22 mouse cellular contexts compared by ENCODE assay signal in the genomic region with DNA sequence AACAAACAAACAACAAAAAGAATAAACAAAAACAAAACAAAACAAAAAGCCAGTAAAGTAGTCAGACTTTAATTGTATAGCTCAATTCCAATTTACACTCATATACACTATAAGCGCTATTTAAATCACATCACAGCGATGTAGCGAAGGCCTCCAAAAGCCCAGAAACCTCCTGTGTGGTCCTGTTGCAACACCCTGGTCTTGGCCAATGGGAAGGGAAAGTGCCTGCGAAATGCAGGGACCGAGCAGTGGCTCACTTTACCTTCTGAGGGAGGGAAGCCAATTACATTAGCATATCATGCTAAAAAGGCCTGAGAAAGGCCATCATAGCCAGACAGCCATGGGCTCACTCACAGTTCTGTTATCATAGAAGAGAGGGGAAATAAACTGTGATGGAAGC. TPM values are rescaled to one million over a fixed set of nuclear protein-coding genes. Genes with fewer than 3 reads are reported as not detected.
DNase-seq lines count a peak whose midpoint lies in the region; ATAC-seq and TF ChIP-seq lines count a peak whose summit lies in the region.
"Had no signal": no experiment of that assay in that cellular context is flagged by ENCODE, and none has a peak within 500 bp of the region (broad histone marks: within the 10 kb centered on the region; RNA-seq: fewer than 3 reads in every experiment).

No protein-coding gene starts in this region.

- ATAC-seq in forebrain, embryonic 12.5 days (ENCODE audit: low FRiP score) = peak; percentile 46; the same call in 1 of the 2 replicates
- ATAC-seq in forebrain, embryonic 16.5 days = no peak
- peak; percentile 67; the same call in 1 of the 2 replicates for ATAC-seq in lung, embryonic 14.5 days (ENCODE audit: insufficient read depth)
- ATAC-seq in midbrain, embryonic 12.5 days (ENCODE audit: low FRiP score, low read depth) = peak; percentile 50
- ATAC-seq in midbrain, embryonic 14.5 days (ENCODE audit: low FRiP score, low TSS enrichment) = no peak
- peak; percentile 76 for ATAC-seq in granulocyte monocyte progenitor cell, adult 5-6 weeks (replicated peaks; ENCODE audit: poor library complexity, severe bottlenecking)

- H3K9me3 ChIP-seq in forebrain, embryonic 12.5 days = no peaks in the 10 kb centered on the region
- no peaks in the 10 kb centered on the region for H3K9me3 ChIP-seq in forebrain, embryonic 16.5 days (ENCODE audit: control insufficient read depth, low read length)
- H3K9me3 ChIP-seq in lung, embryonic 14.5 days (ENCODE audit: low read depth, low read length) = no peaks in the 10 kb centered on the region
- H3K9me3 ChIP-seq in midbrain, embryonic 12.5 days = no peaks in the 10 kb centered on the region
- H3K9me3 ChIP-seq in midbrain, embryonic 14.5 days (ENCODE audit: control insufficient read depth, low read length) = no peaks in the 10 kb centered on the region
- no peaks in the 10 kb centered on the region for H3K9me3 ChIP-seq in hindbrain, embryonic 10.5 days
- H3K9me3 ChIP-seq: embryonic facial prominence, embryonic 13.5 days; heart, embryonic 15.5 days had no signal

- 68% methylated on average over 5 of the region's 5 CpGs for WGBS in forebrain, embryonic 12.5 days
- WGBS in forebrain, embryonic 16.5 days = 64% methylated on average over 5 of the region's 5 CpGs
- WGBS in lung, embryonic 14.5 days = 56% methylated on average over 5 of the region's 5 CpGs
- 71% methylated on average over 5 of the region's 5 CpGs for WGBS in lung, adult 2 months
- 71% methylated on average over 5 of the region's 5 CpGs for WGBS in midbrain, embryonic 12.5 days
- WGBS in midbrain, embryonic 14.5 days = 74% methylated on average over 5 of the region's 5 CpGs
- 79% methylated on average over 5 of the region's 5 CpGs for WGBS in hindbrain, embryonic 10.5 days

- H3K4me2 ChIP-seq in forebrain, embryonic 12.5 days = no peak overlapping the region
- H3K4me2 ChIP-seq in forebrain, embryonic 16.5 days (ENCODE audit: low read length) = no peak overlapping the region
- no peak overlapping the region for H3K4me2 ChIP-seq in lung, embryonic 14.5 days
- H3K4me2 ChIP-seq in midbrain, embryonic 12.5 days (replicated peaks) = no peak overlapping the region
- H3K4me2 ChIP-seq in midbrain, embryonic 14.5 days (ENCODE audit: low read length) = no peak overlapping the region
- H3K4me2 ChIP-seq: embryonic facial prominence, embryonic 13.5 days; heart, embryonic 11.5 days; heart, embryonic 15.5 days; hindbrain, embryonic 14.5 days had no signal

- no peak for TF ChIP-seq CTCF in lung, embryonic 14.5 days (IDR thresholded peaks at IDR 0.05; ENCODE audit: low read depth)
- TF ChIP-seq CTCF in lung, adult 2 months (IDR thresholded peaks at IDR 0.05; ENCODE audit: insufficient read depth, low read length) = no peak

- TF ChIP-seq POLR2A in lung, adult 2 months (IDR thresholded peaks at IDR 0.05; ENCODE audit: borderline replicate concordance, extremely low read depth, low read depth, low read length) = no peak

- DNase-seq in lung, embryonic 14.5 days = peak; percentile 68
- no peak for DNase-seq in lung, adult 2 months
- DNase-seq in midbrain, embryonic 14.5 days = no peak
- DNase-seq in hindbrain, embryonic 10.5 days (ENCODE audit: low spot score) = no peak
- DNase-seq: adrenal gland, postnatal 10 days; cerebellum, adult 11-12 months; cerebellum, adult 9-11 months; cerebellum, postnatal 36 days; gastrocnemius, postnatal 10 days; heart, adult 2 months; heart, postnatal 14 days had no signal

- no peaks in the 10 kb centered on the region for H3K36me3 ChIP-seq in forebrain, embryonic 12.5 days (replicated peaks)
- H3K36me3 ChIP-seq in forebrain, embryonic 16.5 days (ENCODE audit: control insufficient read depth, insufficient read depth) = no peaks in the 10 kb centered on the region
- H3K36me3 ChIP-seq in lung, embryonic 14.5 days (ENCODE audit: insufficient read depth) = no peaks in the 10 kb centered on the region
- no peaks in the 10 kb centered on the region for H3K36me3 ChIP-seq in midbrain, embryonic 12.5 days
- H3K36me3 ChIP-seq in midbrain, embryonic 14.5 days (ENCODE audit: control insufficient read depth, insufficient read depth, low read length) = no peaks in the 10 kb centered on the region
- no peaks in the 10 kb centered on the region for H3K36me3 ChIP-seq in hindbrain, embryonic 10.5 days
- H3K36me3 ChIP-seq: embryonic facial prominence, embryonic 13.5 days; heart, embryonic 15.5 days had no signal

- H3K27ac ChIP-seq in forebrain, embryonic 12.5 days = no peak overlapping the region
- H3K27ac ChIP-seq in forebrain, embryonic 16.5 days (ENCODE audit: low read length) = no peak overlapping the region
- H3K27ac ChIP-seq in lung, embryonic 14.5 days (ENCODE audit: low read depth) = no peak overlapping the region
- no peak overlapping the region for H3K27ac ChIP-seq in midbrain, embryonic 12.5 days (replicated peaks)
- no peak overlapping the region for H3K27ac ChIP-seq in midbrain, embryonic 14.5 days (replicated peaks; ENCODE audit: low read depth, low read length)
- H3K27ac ChIP-seq in hindbrain, embryonic 10.5 days = no peak overlapping the region
- H3K27ac ChIP-seq: embryonic facial prominence, embryonic 13.5 days; heart, adult 2 months; heart, embryonic 15.5 days; hindbrain, embryonic 14.5 days had no signal

- H3K4me1 ChIP-seq in forebrain, embryonic 12.5 days = peaks cover 14% of the 10 kb centered on the region
- H3K4me1 ChIP-seq in forebrain, embryonic 16.5 days (replicated peaks; ENCODE audit: control insufficient read depth, insufficient read depth, low read length) = no peaks in the 10 kb centered on the region; the same call in 1 of the 2 replicates
- no peaks in the 10 kb centered on the region for H3K4me1 ChIP-seq in lung, embryonic 14.5 days (ENCODE audit: insufficient read depth)
- H3K4me1 ChIP-seq in lung, adult 2 months (ENCODE audit: control insufficient read depth, insufficient read depth, low read length) = no peaks in the 10 kb centered on the region
- H3K4me1 ChIP-seq in midbrain, embryonic 12.5 days = 0 out of 2 replicates have a peak, but pooled peaks cover 10% of the 10 kb centered on the region
- no peaks in the 10 kb centered on the region for H3K4me1 ChIP-seq in midbrain, embryonic 14.5 days (ENCODE audit: control insufficient read depth, insufficient read depth, low read length)
- peaks cover 25% of the 10 kb centered on the region for H3K4me1 ChIP-seq in hindbrain, embryonic 10.5 days (replicated peaks)

- H3K4me3 ChIP-seq in forebrain, embryonic 12.5 days (replicated peaks) = no peak overlapping the region
- no peak overlapping the region for H3K4me3 ChIP-seq in forebrain, embryonic 16.5 days (replicated peaks; ENCODE audit: low read length)
- no peak overlapping the region for H3K4me3 ChIP-seq in lung, embryonic 14.5 days (ENCODE audit: low read depth, low read length)
- H3K4me3 ChIP-seq in lung, adult 2 months (replicated peaks; ENCODE audit: extremely low read depth, low read depth, low read length) = no peak overlapping the region
- no peak overlapping the region for H3K4me3 ChIP-seq in midbrain, embryonic 12.5 days
- H3K4me3 ChIP-seq in midbrain, embryonic 14.5 days (replicated peaks; ENCODE audit: low read depth, low read length) = no peak overlapping the region
- no peak overlapping the region for H3K4me3 ChIP-seq in hindbrain, embryonic 10.5 days
- H3K4me3 ChIP-seq: embryonic facial prominence, embryonic 13.5 days; heart, adult 2 months; heart, embryonic 15.5 days had no signal

- no peaks in the 10 kb centered on the region for H3K27me3 ChIP-seq in forebrain, embryonic 12.5 days
- no peaks in the 10 kb centered on the region for H3K27me3 ChIP-seq in forebrain, embryonic 16.5 days (replicated peaks; ENCODE audit: control insufficient read depth, insufficient read depth, low read length)
- no peaks in the 10 kb centered on the region for H3K27me3 ChIP-seq in lung, embryonic 14.5 days (ENCODE audit: insufficient read depth, low read length)
- no peaks in the 10 kb centered on the region for H3K27me3 ChIP-seq in midbrain, embryonic 12.5 days
- no peaks in the 10 kb centered on the region for H3K27me3 ChIP-seq in midbrain, embryonic 14.5 days (ENCODE audit: control insufficient read depth, insufficient read depth, low read length)
- H3K27me3 ChIP-seq in hindbrain, embryonic 10.5 days (ENCODE audit: insufficient read depth, poor library complexity, severe bottlenecking) = no peaks in the 10 kb centered on the region
- H3K27me3 ChIP-seq: heart, embryonic 15.5 days had no signal

- H3K9ac ChIP-seq in forebrain, embryonic 12.5 days = no peak overlapping the region
- no peak overlapping the region for H3K9ac ChIP-seq in forebrain, embryonic 16.5 days (replicated peaks; ENCODE audit: low read depth, low read length)
- no peak overlapping the region for H3K9ac ChIP-seq in lung, embryonic 14.5 days
- H3K9ac ChIP-seq in midbrain, embryonic 12.5 days (replicated peaks) = no peak overlapping the region
- no peak overlapping the region for H3K9ac ChIP-seq in midbrain, embryonic 14.5 days (replicated peaks; ENCODE audit: low read length)
- H3K9ac ChIP-seq: embryonic facial prominence, embryonic 13.5 days; heart, embryonic 15.5 days; hindbrain, embryonic 14.5 days had no signal

RNA-seq across cellular contexts. Expression of a gene that starts 14.5 kb away (rescaled TPM):
- 0.28 and 0.47 TPM in 2 replicates for polyA plus RNA-seq in forebrain, embryonic 12.5 days (2016; fragmentation: Nextera tagmentation; extraction: Ambion mirVana)
- polyA plus RNA-seq in forebrain, embryonic 16.5 days (2015; fragmentation: Nextera tagmentation; extraction: Ambion mirVana) = 0.12 TPM in 1 of 2 replicates, not detected in the other
- 1.7 and 1.9 TPM in 2 replicates for polyA plus RNA-seq in lung, embryonic 14.5 days (2014; fragmentation: Nextera tagmentation; extraction: Ambion mirVana)
- polyA plus RNA-seq in lung, adult 2 months (2012; rRNA removed) = 6.4 and 8.1 TPM in 2 replicates
- 0.09 and 0.26 TPM in 2 replicates for polyA plus RNA-seq in midbrain, embryonic 12.5 days (2016; fragmentation: Nextera tagmentation; extraction: Ambion mirVana)
- 0.08 and 0.20 TPM in 2 replicates for polyA plus RNA-seq in midbrain, embryonic 14.5 days (2014; fragmentation: Nextera tagmentation; extraction: Ambion mirVana)
- 0.38 TPM in 1 of 2 replicates, not detected in the other for total RNA-seq in granulocyte monocyte progenitor cell, adult 5-6 weeks (2014; fragmentation: Nextera tagmentation)
- total RNA-seq in granulocyte monocyte progenitor cell, adult 5-6 weeks (2017) = 0.09 TPM in 1 of 2 replicates, not detected in the other
- polyA plus RNA-seq in hindbrain, embryonic 10.5 days (2016; fragmentation: Nextera tagmentation; extraction: Ambion mirVana) = 0.16 and 0.24 TPM in 2 replicates
- total RNA-seq: adrenal gland, postnatal 10 days; hematopoietic stem cell, adult 5-6 weeks; MEL had no signal
- polyA plus RNA-seq: C2C12 had no signal

Comparison
In these comparisons a context has a peak if more than half of its experiments do, and no peak if none do; other contexts are left out.
1. ATAC-seq: peak in forebrain, embryonic 12.5 days (single experiment), lung, embryonic 14.5 days (single experiment), midbrain, embryonic 12.5 days (single experiment) and granulocyte monocyte progenitor cell, adult 5-6 weeks (single experiment); none in forebrain, embryonic 16.5 days (single experiment) and midbrain, embryonic 14.5 days (single experiment).